26 mouse cellular contexts compared by ENCODE assay signal in genomic region chr10:108656898-108657297, GRCm38 (mm10). TPM values are rescaled to one million over a fixed set of nuclear protein-coding genes. Genes with fewer than 3 reads are reported as not detected.
DNase-seq lines count a peak whose midpoint lies in the region; ATAC-seq and TF ChIP-seq lines count a peak whose summit lies in the region.
"Had no signal": no experiment of that assay in that cellular context is flagged by ENCODE, and none has a peak within 500 bp of the region (broad histone marks: within the 10 kb centered on the region; RNA-seq: fewer than 3 reads in every experiment).

No protein-coding gene starts in this region.

- peak overlapping the region; percentile 85 for H3K27ac ChIP-seq in left cerebral cortex, adult 2 months
- H3K27ac ChIP-seq: embryonic facial prominence, embryonic 10.5 days; gastrocnemius, adult 2 months; heart, embryonic 13.5 days; hindbrain, embryonic 12.5 days had no signal

- no peak overlapping the region for H3K4me3 ChIP-seq in left cerebral cortex, adult 2 months
- H3K4me3 ChIP-seq: embryonic facial prominence, embryonic 10.5 days; gastrocnemius, adult 2 months; heart, embryonic 13.5 days; hindbrain, embryonic 12.5 days had no signal

- intact Hi-C loops in left cerebral cortex, adult 2 months (cut with DNase I) = loop anchor here (10.0 kb wide), 1 partner anchor 202 kb away; no protein-coding TSS in a partner anchor

- TF ChIP-seq CTCF in left cerebral cortex, adult 2 months (IDR thresholded peaks at IDR 0.05) = no peak

- no peak for ATAC-seq in inflammation-experienced regulatory T-cells, adult 6 months
- ATAC-seq: forebrain, embryonic 14.5 days; hindbrain, embryonic 16.5 days had no signal

- peak; percentile 63 to 71 for DNase-seq in frontal cortex, adult 2 months (ENCODE audit: extremely low spot score in 1 of 2, low spot score in 1 of 2)
- no peak for DNase-seq in frontal cortex, postnatal 14 days (ENCODE audit: low spot score in 2 of 2)
- no peak for DNase-seq in left cerebral cortex, adult 2 months (ENCODE audit: extremely low spot score in 1 of 2, low spot score in 2 of 2)
- DNase-seq in left cerebral cortex, adult 11 months (ENCODE audit: low spot score) = no peak
- DNase-seq in right cerebral cortex, adult 18-20 months = peak; percentile 65
- no peak for DNase-seq in right cerebral cortex, postnatal 10 days (ENCODE audit: low spot score in 2 of 2)
- peak; percentile 84 for DNase-seq in telencephalon, adult 2 months (ENCODE audit: low read depth, low spot score)
- DNase-seq: adrenal gland, postnatal 10 days; cerebellum, adult 11-12 months; cerebellum, adult 9-10 months; cerebellum, postnatal 25 days; gastrocnemius, adult 2 months; gastrocnemius, postnatal 25 days; heart, postnatal 4 days had no signal

RNA-seq across cellular contexts. Expression of gene Gm5136, which starts 43.1 kb away (rescaled TPM):
- polyA plus RNA-seq in frontal cortex, adult 2 months (2012; rRNA removed) = 1.5 and 1.7 TPM in 2 replicates
- total RNA-seq in left cerebral cortex, adult 2 months (2021) = 1 to 10 TPM; 3.2 to 4.0 TPM
- not detected for polyA plus RNA-seq in inflammation-experienced regulatory T-cells, adult 6 months (2017; shearing (Covaris generic))
- total RNA-seq: adrenal gland, postnatal 10 days; adrenal gland, postnatal 4 days; CH12.LX; gastrocnemius, adult 2 months; gastrocnemius, postnatal 25 days; granulocyte monocyte progenitor cell, adult 5-6 weeks; heart, adult 8-10 months; heart, postnatal 4 days had no signal
- polyA plus RNA-seq: embryonic facial prominence, embryonic 10.5 days; embryonic facial prominence, embryonic 14.5 days; forebrain, embryonic 14.5 days; heart, embryonic 13.5 days; heart, postnatal 0 days had no signal

Comparison
In these comparisons a context has a peak if more than half of its experiments do, and no peak if none do; other contexts are left out.
1. DNase-seq: peak in frontal cortex, adult 2 months (2 of 2), right cerebral cortex, adult 18-20 months (single experiment) and telencephalon, adult 2 months (single experiment); none in frontal cortex, postnatal 14 days (0 of 2), left cerebral cortex, adult 2 months (0 of 2), left cerebral cortex, adult 11 months (single experiment) and right cerebral cortex, postnatal 10 days (0 of 2).